Mouse (Mus musculus) layer of hippocampus, postnatal 25 days (tissue): ENCODE measurements around the gene Ccdc96. TPM values are rescaled to one million over a fixed set of nuclear protein-coding genes. Genes with fewer than 3 reads are reported as not detected.
A peak's percentile ranks its signal among the peaks of the same experiment; 100 is the strongest.

Source experiments
- DNase-seq, 2 experiments: peaks; one replicate each; pipeline ENCODE4 v3.0.0; 2022; ENCODE audit warnings: mixed read lengths in 2 of 2, low spot score in 1 of 2; ENCODE audit errors: extremely low spot score in 1 of 2
- total RNA-seq, 2 experiments: library from RNA; stranded (reverse); gene quantifications; 2 replicates each; pipeline ENCODE4 v1.2.3; 2021

Gene Ccdc96
- total RNA-seq, 2 experiments from 2014 or later = 1.1 to 1.5 TPM

- no peak for DNase-seq
Observed at GRCm38 (mm10) chr5:36472876-36473655, 11.3 kb upstream of the Ccdc96 start.

GRCm38 (mm10) chr5:36474283-36474682, 10.1 kb upstream of the Ccdc96 start:
- peak in 1 of 2 experiments; percentile 71 for DNase-seq

GRCm38 (mm10) chr5:36477486-36477885, 6.9 kb upstream of the Ccdc96 start:
- DNase-seq = no peak

GRCm38 (mm10) chr5:36478540-36479420, 5.6 kb upstream of the Ccdc96 start:
- DNase-seq = no peak

GRCm38 (mm10) chr5:36479735-36480134, 4.7 kb upstream of the Ccdc96 start:
- no peak for DNase-seq

DNA sequence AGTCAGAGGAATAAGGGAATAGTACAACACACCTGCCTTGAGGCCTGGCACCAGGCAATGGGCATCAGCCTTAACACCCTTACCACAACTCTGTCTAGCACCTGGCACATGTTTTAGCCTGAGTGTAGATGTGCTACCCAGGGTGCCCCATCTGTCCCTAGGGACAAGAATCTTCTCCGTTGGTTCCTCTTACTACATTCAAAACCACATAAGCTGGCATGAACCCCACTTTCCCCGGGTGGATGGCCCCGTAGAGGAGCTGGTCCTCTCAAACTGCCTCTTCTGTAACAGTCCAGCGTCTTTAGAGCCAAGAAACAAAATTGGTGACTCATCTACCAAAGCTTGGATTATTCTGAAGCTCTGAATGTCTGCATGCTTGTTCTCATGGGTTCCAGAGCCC, 4.0 kb upstream of the Ccdc96 start:
- DNase-seq = no peak

DNA sequence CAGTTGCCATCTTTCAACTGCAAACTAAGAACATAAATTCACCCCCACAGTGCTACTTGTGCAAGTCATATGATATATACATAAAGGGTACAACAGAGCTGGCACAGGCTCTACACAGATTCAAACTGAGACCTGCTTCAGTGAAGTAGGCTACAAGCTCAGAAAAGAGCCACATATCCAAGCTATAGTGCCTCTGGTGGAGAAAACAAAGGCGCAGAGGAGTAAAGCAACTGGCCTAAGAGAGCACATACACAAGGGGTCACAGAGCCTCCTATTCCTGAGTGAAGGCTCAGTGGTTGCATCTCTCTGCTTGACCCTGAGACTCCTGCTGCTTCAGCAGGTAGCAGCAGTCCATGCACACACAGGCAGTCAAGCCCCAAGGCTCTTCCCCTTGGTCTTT, 3.3 kb upstream of the Ccdc96 start:
- no peak for DNase-seq

DNA sequence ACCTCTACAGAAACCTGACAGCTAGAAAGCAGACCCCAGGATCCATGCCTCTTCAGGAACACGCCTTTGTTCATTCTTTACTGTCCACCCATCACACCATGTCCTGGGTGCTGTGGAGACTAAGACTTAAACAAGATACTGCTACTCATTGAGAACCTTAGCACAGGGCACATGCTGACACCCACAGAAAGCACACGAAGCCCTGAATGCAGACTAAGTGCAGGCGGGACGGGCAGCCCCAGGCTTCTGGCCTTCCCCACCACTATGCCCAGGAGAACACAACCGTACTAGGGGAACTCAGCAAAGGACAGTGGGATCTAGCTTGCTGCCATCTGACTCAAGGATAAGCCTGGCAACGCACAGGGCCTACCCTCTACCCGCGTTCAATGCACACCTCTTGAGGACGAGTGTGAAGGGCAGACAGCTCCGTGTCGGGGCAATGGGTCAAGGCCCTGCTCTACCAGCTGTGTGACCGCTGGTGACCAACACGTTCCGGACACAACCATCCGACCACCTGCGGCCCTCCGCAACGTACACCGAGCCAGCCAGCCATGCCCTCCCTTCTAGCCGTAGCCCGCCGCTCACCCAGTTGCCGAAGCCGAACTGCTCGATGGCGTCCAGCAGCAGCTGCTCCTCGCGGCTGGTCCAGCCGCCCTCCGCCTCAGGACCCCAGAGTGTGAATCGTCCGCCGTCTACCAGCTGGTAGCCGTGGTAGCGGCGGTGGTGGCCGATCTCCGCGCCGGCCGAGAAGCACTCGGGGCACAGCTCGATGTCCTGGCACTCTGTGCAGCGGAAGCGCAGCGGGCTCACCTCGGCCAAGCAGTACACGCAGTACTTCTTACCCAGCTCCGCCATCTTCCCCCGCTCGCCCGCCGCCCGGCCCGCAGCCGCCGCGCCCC, 936 bp upstream of the Ccdc96 start:
- peak; percentile 25 to 38 for DNase-seq

- no peak for DNase-seq
Observed at GRCm38 (mm10) chr5:36485306-36485705, 918 bp downstream of the Ccdc96 start.

GRCm38 (mm10) chr5:36489225-36489624, 4.8 kb downstream of the Ccdc96 start:
- DNase-seq = no peak

DNA sequence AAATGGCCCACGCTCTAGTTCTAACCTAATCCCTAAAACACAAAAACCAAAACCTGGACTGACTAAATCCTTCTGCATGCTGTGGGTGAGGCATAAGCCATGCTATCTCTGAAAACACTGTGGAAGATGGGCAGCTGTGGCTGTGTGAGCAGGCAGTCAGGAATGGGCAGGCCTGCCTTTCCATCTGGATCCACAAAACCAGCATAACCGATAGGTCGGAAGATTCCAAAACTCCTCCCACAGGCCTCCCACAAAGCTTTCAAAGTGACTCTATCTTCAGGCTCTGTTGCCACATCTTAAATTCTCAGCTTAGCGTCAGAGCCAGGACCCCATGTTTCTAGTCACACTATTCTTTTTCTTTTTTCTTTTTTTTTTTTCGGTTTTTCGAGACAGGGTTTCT, 9.5 kb downstream of the Ccdc96 start:
- no peak for DNase-seq

GRCm38 (mm10) chr5:36494709-36495108, 10.3 kb downstream of the Ccdc96 start:
- DNase-seq = no peak

DNA sequence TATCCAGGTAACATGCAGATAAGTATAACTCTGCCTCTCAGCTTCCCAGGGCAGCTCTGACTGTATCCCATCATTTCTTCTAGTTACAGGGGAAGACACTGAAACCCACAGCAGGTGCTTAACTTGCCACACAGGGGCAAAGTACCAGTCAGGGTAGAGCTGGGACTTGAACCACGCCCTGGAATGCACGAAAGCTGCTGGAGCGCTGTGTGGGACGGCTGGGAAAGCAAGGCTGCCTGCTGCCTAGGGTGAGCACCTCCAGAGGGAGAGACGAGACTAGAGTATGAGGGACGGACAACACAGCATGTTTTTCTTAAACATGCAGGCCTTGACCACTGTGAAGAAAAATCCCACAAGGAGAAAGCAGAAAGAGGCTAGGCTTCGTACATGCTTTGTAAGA, 20.8 kb downstream of the Ccdc96 start:
- no peak for DNase-seq

- DNase-seq = no peak
Observed at GRCm38 (mm10) chr5:36505643-36506042, 21.3 kb downstream of the Ccdc96 start.

- DNase-seq = no peak
Observed at GRCm38 (mm10) chr5:36508351-36508750, 24.0 kb downstream of the Ccdc96 start.

DNA sequence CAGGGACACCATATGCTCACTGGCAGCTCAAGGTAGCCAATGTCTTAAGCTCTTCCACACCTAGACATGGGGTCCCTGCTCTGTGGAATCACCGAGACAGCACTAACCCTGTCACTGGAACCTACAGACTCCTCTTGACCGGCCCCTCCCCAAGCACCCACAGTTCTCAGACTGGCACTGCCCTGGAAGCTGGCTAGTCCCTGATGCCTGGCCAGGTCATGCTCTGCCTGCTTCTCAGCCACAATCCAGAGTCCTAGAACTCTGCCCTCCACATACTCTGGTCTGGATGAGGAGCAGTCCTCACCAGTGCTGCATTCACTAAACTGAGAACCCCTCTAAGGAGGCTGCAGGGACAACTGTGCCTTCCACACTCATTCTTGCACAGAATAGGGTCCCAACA, 26.6 kb downstream of the Ccdc96 start:
- no peak for DNase-seq

DNA sequence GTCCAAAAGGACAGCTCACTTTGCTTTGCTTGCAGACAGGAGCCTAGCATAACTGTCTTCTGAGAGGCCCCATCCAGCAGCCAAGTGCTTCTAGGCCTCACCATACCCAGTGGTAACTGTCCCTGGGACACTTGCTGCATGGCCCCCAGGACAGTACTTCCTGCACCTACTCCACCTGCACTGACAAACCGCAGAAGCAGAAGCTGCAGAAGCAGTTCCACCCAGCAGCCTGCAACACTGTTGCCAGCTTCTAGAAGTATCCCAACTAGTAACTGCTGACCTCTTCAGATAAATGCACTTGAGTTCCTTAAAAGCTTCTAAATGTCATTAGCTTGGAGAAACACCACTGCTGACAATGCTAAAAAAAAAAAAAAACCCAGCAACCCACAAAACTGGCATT, 30.7 kb downstream of the Ccdc96 start:
- no peak for DNase-seq

- no peak for DNase-seq
Observed at GRCm38 (mm10) chr5:36515558-36515957, 31.2 kb downstream of the Ccdc96 start.

- no peak for DNase-seq
Observed at GRCm38 (mm10) chr5:36517596-36517995, 33.2 kb downstream of the Ccdc96 start.

DNA sequence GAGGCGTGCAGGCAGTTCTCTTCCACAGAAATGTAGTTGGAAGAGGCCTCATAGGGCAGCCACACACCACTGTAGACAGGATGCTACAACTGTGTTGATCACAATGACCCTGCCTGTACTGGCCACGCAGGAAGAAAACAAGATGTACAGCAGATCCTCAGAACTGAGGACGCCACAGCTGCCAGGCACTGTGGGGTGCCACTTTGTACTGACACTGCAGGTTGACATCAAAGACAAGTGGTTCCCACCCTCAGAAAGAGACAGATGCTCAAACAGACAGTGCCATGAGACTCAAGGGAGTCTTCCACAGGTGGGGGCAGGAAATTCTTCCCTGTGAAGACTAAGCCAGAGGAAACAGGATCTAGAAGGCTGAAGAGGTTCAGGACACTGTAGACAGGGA, 35.4 kb downstream of the Ccdc96 start:
- DNase-seq = no peak

- DNase-seq = no peak
Observed at GRCm38 (mm10) chr5:36522782-36523181, 38.4 kb downstream of the Ccdc96 start.
